Mouse (Mus musculus) kidney, adult 9 months (tissue): ENCODE results near the gene Txk.

Experiments
- DNase-seq: peaks from one replicate; pipeline ENCODE4 v3.0.0; 2022

The Txk gene

DNA sequence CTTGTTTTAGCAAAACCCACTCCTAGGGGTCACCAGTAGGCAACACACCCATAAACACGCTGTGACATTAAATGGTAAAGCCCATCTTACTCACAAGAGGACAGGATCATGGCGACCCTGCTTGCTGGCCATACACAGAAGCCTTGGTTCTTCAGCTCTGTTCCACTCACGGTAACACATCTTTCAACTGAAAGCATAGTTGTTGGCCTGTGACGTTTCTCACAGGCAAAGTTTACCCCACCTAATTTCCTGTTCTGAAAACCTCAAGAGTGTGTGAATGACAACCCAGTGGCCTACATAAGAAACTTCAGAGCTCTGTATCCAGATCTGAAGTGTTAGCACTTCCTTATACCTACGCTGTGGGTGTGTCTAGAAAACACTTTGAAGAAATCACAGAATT is at the start of gene Txk:
Gene Txk, minus strand, starts transcription at position 193 of the 400 bp plus-strand sequence.
- DNase-seq = no peak

GRCm38 (mm10) chr5:72798563-72798962 is 46.0 kb upstream of the Txk start:
- no peak for DNase-seq

DNA sequence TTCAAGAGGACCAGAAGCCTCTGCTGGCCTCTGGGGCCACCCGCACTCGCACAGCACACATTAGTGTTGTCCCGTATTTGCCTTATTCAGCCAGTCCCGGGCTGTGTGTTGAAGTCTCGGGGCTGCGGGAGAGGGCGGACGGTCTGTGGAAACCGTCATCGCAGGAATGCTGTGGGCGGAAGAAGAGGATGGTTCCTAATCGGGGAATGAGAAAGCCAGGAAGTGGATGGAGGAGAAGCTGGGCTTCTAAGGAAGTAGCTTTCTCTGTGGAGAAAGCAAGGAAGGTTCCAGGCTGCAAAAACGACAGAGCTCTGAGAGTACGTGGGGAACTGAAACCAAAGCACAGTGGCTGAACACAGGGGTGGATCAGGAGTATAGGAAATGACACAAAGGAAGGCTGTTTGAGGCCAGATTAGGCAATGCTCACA is 43.6 kb upstream of the Txk start:
- no peak for DNase-seq

- DNase-seq = peak; percentile 65
Observed at GRCm38 (mm10) chr5:72793309-72793850, 40.8 kb upstream of the Txk start.

- DNase-seq = peak; percentile 82
Observed at GRCm38 (mm10) chr5:72791789-72792188, 39.2 kb upstream of the Txk start.

DNA sequence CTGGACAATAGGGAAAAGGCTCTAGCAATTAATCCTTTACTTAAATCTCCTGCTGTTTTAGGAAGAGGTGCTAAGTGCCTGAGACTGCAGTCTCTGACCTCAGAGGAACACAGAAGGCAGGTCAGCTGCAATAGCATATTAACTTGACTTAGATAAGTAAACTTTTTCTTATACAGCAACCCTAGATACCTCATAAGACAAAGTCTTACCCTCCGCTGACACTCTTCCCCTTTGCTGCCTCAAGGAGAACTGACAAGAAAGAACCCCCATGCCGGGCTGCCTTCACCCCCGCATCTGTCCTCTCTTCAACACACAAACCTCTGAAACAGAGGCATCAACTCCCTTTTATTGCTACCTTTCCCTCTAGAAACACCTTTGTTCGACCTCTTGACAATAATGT is 38.8 kb upstream of the Txk start:
- no peak for DNase-seq

- DNase-seq = no peak
Observed at GRCm38 (mm10) chr5:72785451-72785850, 32.9 kb upstream of the Txk start.

GRCm38 (mm10) chr5:72784719-72785118 is 32.1 kb upstream of the Txk start:
- peak; percentile 18 for DNase-seq

DNA sequence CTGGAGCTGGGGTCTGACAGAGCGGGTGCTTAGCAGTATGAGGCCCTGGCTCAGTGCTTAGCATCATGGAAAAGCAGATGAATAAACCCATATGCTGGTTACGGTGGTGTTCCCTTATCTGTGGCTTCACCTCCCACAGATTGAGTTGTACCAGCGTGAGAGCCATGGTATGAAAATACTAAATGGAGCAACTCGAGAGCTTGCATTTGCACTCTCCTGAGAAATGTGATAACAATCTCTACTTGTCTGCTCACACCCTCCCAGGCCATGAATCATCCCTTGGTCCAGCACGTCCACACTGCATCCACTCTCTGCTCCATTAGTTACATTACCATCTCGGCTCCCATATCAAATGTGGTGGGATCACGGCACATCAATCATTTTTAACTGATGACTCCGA is 31.4 kb upstream of the Txk start:
- no peak for DNase-seq

DNA sequence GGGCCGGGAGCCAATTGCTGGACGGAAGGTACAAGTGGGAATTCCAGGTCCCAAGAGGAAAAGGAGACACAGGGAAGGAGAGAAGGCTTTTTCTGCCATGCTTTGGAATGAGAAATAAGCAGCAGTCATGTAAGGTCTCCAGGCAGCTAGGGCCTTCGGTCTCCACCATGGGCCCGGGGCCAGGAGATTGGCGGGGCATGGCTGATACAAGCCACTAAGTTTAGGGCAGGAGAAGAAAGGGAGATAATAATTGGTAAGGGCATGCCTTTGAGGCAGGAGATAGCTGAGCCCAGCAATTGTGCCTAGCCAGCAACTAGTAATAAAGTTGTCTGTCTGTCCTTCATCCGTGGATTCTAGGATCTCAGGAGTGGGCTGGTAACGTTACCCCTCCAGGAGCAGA is 30.5 kb upstream of the Txk start:
- no peak for DNase-seq

DNA sequence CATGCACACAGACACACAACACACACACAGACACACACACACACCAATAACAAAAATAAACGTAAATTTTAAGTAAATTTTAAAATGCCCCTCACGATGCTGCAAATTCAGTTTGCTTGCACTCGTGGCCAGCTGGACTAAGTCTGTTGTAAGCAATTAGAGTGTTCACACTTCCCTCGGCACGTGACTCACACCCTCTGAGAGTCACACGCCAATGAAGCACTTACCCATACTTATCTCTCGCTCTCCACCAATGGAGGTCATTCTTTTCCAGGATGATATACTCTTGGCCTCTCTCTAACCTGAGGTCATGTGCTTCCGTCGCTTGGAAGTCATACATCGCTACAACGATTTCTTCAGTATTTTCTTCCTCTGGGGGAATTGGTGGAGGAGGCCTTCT is 29.2 kb upstream of the Txk start:
- no peak for DNase-seq

DNA sequence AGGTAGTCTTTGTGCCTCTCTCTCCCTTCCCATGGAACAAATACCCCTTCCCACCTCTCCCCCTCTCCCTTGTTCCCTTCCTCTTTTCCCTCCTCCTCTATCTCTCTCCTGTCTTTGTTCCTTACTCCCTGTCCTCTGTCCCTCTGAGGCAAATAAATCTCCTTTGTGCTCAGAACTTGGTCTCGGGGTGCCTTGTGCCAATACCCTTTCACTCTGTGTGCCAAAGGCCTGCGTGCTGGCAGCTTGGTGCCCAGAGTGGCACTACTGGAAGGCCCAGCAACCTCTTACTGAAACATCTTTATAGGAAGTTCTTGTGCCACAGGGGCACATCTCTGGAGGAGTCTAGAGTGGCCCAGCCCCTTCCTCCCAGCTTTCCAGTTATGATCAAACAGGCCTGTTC is 24.0 kb upstream of the Txk start:
- no peak for DNase-seq

GRCm38 (mm10) chr5:72776127-72776526 is 23.6 kb upstream of the Txk start:
- DNase-seq = no peak

DNA sequence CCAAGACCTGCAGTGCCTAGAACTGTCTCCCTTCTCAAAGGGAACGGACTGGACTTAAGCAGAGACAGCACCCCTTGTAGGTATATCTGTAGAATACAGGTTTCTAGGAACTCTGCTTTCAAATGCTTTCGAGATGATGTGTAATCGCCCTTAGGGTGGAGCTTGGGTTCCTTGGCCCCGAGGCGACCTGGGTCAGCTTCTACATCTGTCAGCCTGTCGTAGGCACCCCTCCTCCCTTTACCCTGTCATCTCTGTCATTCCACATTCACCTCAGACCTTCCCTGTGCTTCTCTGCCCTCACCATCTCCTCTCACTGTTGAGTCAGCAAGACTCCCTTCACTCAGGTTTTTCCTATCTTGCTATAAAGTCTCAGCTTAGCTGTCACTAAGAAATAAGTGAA is 17.3 kb upstream of the Txk start:
- no peak for DNase-seq

GRCm38 (mm10) chr5:72763546-72763945 is 11.0 kb upstream of the Txk start:
- no peak for DNase-seq

GRCm38 (mm10) chr5:72763025-72763424 is 10.4 kb upstream of the Txk start:
- peak; percentile 6 for DNase-seq

- DNase-seq = no peak
Observed at GRCm38 (mm10) chr5:72761758-72762157, 9.2 kb upstream of the Txk start.

DNA sequence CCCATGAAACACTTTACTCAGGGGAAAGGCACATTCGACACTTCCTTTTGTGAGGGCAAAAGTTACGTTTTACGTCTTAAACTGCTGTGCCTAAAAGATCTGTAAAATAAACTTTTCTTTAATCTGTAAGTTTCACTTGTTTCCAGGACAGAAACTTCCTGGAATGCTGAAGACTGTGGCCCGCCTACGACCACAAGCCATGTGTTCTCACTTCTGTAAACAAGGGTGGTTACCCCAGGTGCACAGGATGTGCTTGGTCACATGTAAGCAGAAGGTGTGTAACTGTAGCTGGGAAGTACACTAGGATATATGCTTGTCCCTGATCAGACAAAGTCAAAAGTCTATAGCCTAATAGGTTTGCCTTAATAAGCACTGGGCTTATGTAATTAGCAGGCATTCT is 8.7 kb upstream of the Txk start:
- no peak for DNase-seq

DNA sequence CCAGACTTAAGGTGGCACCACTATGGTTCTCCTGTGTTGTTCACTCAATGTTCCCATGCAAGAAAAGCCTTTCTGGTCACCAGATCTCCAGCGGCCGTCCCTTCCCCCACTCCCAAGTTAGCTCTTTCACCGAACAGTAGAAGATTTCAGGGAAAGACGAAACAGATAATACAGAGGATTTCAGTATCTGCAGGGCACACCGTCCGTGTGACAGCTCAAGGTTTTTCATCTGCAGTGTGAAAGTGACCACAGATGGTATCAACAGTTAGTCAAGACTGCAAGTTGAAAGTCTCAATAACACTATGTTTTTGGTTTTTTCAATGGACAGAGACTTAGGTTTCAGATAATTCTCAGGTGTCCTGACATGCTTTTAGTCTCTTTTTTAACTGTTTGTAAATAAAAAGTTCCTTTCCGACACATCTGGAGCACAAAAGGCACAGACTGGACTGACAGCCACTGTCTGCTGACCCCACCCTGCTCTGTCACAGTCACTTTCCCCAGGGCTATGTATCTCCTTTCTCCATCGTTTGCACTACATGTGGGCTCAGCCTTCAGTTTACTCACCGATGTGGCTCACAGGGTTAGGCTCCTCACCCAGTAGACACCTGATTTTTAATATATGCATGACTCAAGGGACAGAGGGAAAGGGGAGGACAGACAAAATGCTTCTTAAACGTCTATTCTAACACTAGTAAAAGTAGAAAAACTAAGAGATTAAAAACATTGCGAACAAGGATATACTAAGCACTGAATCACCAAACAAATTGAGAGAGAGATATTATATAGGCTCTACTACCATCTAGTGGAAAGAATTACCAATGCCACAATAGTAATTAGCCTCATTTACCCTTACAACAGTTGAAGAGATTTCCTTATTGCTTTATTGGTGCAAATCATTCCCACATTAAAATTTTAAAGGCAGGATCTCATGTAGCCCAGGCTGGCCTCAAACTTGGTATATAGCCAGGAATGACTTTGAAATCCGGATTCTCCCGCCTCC is 6.6 kb upstream of the Txk start:
- no peak for DNase-seq

GRCm38 (mm10) chr5:72757155-72757773 is 4.7 kb upstream of the Txk start:
- DNase-seq = no peak

DNA sequence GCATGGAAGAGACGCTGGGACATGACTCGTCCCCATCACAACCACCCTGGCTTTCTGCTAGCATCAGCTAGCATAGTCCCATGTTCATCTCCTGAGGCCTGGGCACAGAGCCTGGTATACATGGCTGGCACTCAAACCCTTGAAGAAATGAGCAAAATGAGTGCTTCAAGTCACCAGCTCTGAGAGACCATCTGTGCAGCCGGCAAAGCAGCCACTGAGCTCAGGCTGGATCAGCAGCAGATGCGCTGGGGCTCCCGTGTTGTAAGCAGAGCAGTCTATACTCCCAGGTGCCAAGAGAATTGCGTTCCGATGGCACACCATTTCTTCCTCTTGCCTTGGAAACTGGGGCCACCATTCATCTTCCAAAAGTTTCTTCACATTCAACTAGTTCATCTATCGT is 3.4 kb upstream of the Txk start:
- no peak for DNase-seq

DNA sequence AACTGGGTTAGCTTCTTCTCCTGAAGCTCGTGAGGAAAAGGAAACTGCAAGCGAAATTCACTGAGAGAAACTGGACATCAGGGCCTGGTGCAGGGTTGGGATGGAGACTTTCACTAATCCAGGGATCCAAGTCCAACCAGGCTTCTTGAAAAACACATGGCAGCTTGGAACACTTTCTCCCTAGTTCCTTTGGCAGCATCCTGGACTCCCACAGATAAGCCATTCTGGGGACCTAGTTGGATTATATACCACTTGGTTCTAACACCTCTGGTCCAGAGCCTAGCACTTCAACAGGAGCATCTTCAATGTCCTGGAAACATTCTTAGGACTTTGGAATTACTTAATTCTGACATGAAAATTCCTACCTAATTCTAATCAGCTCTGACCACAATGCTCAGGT is 2.5 kb upstream of the Txk start:
- no peak for DNase-seq

- DNase-seq = no peak
Observed at GRCm38 (mm10) chr5:72751056-72751758, 1.4 kb downstream of the Txk start.
